Mouse (Mus musculus) CH12.LX (cell line): Measurements from ENCODE around the gene Slx1b.

Experiments used
- CTCF ChIP-seq, 2 experiments: IDR thresholded peaks in 1 of 2; conservative IDR thresholded peaks in 1 of 2; 2 replicates each; pipeline ENCODE4 v1.5.1; 2011 to 2012; ENCODE audit warnings: low read depth in 2 of 2, low read length in 2 of 2, improper control_type of control experiment in 1 of 2, inconsistent platforms in 1 of 2, mild to moderate bottlenecking in 1 of 2, moderate library complexity in 1 of 2
- EP300 ChIP-seq: IDR thresholded peaks from 2 replicates; pipeline ENCODE4 v1.6.1; 2011; ENCODE audit warnings: low read length, improper control_type of control experiment
- MAX ChIP-seq: IDR thresholded peaks from 2 replicates; pipeline ENCODE4 v1.6.1; 2011; ENCODE audit warnings: low read length, improper control_type of control experiment
- MYC ChIP-seq: IDR thresholded peaks from 2 replicates; pipeline ENCODE4 v1.6.1; 2011; ENCODE audit warnings: low read depth, mild to moderate bottlenecking, improper control_type of control experiment, low read length
- NELFE ChIP-seq: IDR thresholded peaks from 2 replicates; pipeline ENCODE4 v1.6.1; 2011; ENCODE audit warnings: low read depth, low read length, improper control_type of control experiment
- NRF1 ChIP-seq: IDR thresholded peaks from 2 replicates; pipeline ENCODE4 v1.6.1; 2014; ENCODE audit warnings: low read depth, mild to moderate bottlenecking, inconsistent platforms, low read length, improper control_type of control experiment, moderate library complexity
- RCOR1 ChIP-seq: conservative IDR thresholded peaks from 2 replicates; pipeline ENCODE4 v1.6.1; 2012; ENCODE audit warnings: low read depth, mild to moderate bottlenecking, inconsistent platforms, low read length, improper control_type of control experiment
- ZC3H11A ChIP-seq: IDR thresholded peaks from 2 replicates; pipeline ENCODE4 v1.6.1; 2012; ENCODE audit warnings: low read depth, mild to moderate bottlenecking, inconsistent platforms, low read length, improper control_type of control experiment

GRCm38 (mm10) chr7:126741452-126741851, 45.9 kb upstream of the Slx1b start:
- TF ChIP-seq NRF1 (no peak), NELFE (no peak), MAX (no peak), MYC (no peak), ZC3H11A (no peak), RCOR1 (no peak), EP300 (no peak), CTCF (conservative IDR thresholded peaks at IDR 0.05 in 1 of 2, IDR thresholded peaks at IDR 0.05 in 1 of 2; ENCODE audit: low read depth in 2 of 2, low read length in 2 of 2) (no peak)
